Mouse (Mus musculus) heart, embryonic 12.5 days (tissue): ENCODE measurements around the gene Map3k4. TPM values are rescaled to one million over a fixed set of nuclear protein-coding genes. Genes with fewer than 3 reads are reported as not detected.

Source experiments
- ATAC-seq: fragments of 200-750 bp; cut with Nextera tagmentation; 2 replicates; pipeline ENCODE4 v1.8.0; 2017; ENCODE audit warnings: moderate TSS enrichment, moderate library complexity; ENCODE audit not compliant: insufficient number of reproducible peaks, low FRiP score
- H3K27ac ChIP-seq: fragments of 300-500 bp; sonication (generic); 2 replicates; pipeline ENCODE4 v1.5.1; 2016; ENCODE audit warnings: mild to moderate bottlenecking, moderate library complexity; ENCODE audit not compliant: poor library complexity, severe bottlenecking
- H3K27me3 ChIP-seq: fragments of 300-500 bp; sonication (generic); replicated peaks from 2 replicates; pipeline ENCODE4 v1.6.1; 2016; ENCODE audit warnings: mild to moderate bottlenecking, moderate library complexity
- H3K36me3 ChIP-seq: fragments of 300-500 bp; sonication (generic); 2 replicates; pipeline ENCODE4 v1.6.1; 2016; ENCODE audit warnings: mild to moderate bottlenecking, moderate library complexity
- H3K4me1 ChIP-seq: fragments of 300-500 bp; sonication (generic); replicated peaks from 2 replicates; pipeline ENCODE4 v1.6.1; 2016; ENCODE audit warnings: mild to moderate bottlenecking
- H3K4me2 ChIP-seq: fragments of 300-500 bp; sonication (generic); 2 replicates; pipeline ENCODE4 v1.6.1; 2016; ENCODE audit warnings: mild to moderate bottlenecking, moderate library complexity
- H3K4me3 ChIP-seq: fragments of 300-500 bp; sonication (generic); 2 replicates; pipeline ENCODE4 v1.5.1; 2016; ENCODE audit warnings: mild to moderate bottlenecking
- H3K9ac ChIP-seq: fragments of 300-500 bp; sonication (generic); 2 replicates; pipeline ENCODE4 v1.6.1; 2016; ENCODE audit warnings: mild to moderate bottlenecking, moderate library complexity
- H3K9me3 ChIP-seq: fragments of 300-500 bp; sonication (generic); replicated peaks from 2 replicates; pipeline ENCODE4 v1.6.1; 2016; ENCODE audit warnings: mild to moderate bottlenecking, moderate library complexity
- WGBS: fragments of 180-500 bp; shearing (Covaris S2); methylation state at CpG from one replicate; pipeline ENCODE4 v1.1.7; 2016; 5-methylcytosine and 5-hydroxymethylcytosine counted together
- polyA plus RNA-seq: library from polyadenylated mRNA; unstranded; fragments of >200 nt; fragmentation: Nextera tagmentation; extraction: Ambion mirVana; gene quantifications from 2 replicates; pipeline ENCODE4 v1.2.1, GENCODE M21; 2016

The Map3k4 gene
- 42.9 and 47.4 TPM in 2 replicates for polyA plus RNA-seq

GRCm38 (mm10) chr17:12318663-12319201 is at the start of gene Map3k4:
Gene Map3k4 (minus strand): TSS chr17:12318796.
- Histone ChIP-seq H3K4me1 (peaks cover 38% of the 10 kb centered on the region), H3K9me3 (no peaks in the 10 kb centered on the region), H3K27me3 (no peaks in the 10 kb centered on the region), H3K36me3 (no peaks in the 10 kb centered on the region), H3K9ac (peak within 1 kb of the TSS; percentile 96), H3K27ac (peak within 1 kb of the TSS; percentile 97), H3K4me3 (peak within 1 kb of the TSS; percentile 97), H3K4me2 (peak within 1 kb of the TSS; percentile 85)
- ATAC-seq = peak; percentile 94
- WGBS = under 1% methylated on average over 39 of the region's 39 CpGs

DNA sequence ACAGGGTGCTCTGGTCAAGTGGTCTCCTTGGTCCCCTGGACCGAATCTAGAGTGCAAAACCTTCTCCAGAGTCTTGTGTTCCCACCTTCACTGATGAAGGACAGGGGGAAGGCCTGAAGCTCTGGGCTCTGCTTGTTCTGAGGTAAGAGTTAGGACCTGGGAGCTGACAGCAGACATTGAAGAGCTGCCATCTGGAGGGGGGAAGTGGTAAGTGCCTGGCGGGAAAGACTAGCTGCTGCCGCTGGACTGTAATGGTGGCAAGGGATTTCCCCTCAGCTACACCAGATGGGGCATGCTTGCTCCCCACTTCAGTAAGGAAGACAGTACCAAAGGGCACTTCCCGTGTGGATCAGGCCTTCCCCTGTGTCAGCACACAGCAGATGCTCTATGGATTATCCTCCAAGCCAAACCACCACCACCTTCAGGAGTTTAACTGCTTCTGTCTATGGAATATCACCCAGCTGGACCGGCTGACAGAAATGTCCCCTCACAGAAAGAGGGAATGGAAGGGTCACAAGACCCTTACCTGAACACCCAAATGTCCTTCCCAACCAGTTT is 48.9 kb upstream of the Map3k4 start:
- Histone ChIP-seq H3K4me3 (no peak overlapping the region), H3K9me3 (no peaks in the 10 kb centered on the region), H3K4me2 (no peak overlapping the region), H3K9ac (no peak overlapping the region), H3K27ac (no peak overlapping the region), H3K27me3 (no peaks in the 10 kb centered on the region), H3K36me3 (no peaks in the 10 kb centered on the region), H3K4me1 (peaks cover 13% of the 10 kb centered on the region)
- WGBS = 34% methylated on average over 5 of the region's 5 CpGs
- ATAC-seq = peak; percentile 54; the same call in 1 of the 2 replicates

GRCm38 (mm10) chr17:12364426-12364735 is 45.8 kb upstream of the Map3k4 start:
- no peaks in the 10 kb centered on the region for H3K27me3 ChIP-seq
- WGBS = 71% methylated on average over 8 of the region's 8 CpGs
- H3K4me2 ChIP-seq = no peak overlapping the region
- ATAC-seq = no peak
- no peak overlapping the region for H3K27ac ChIP-seq
- no peak overlapping the region for H3K9ac ChIP-seq
- no peaks in the 10 kb centered on the region for H3K9me3 ChIP-seq
- no peak overlapping the region for H3K4me3 ChIP-seq
- H3K36me3 ChIP-seq = no peaks in the 10 kb centered on the region
- H3K4me1 ChIP-seq = peaks cover 5% of the 10 kb centered on the region; the same call in 1 of the 2 replicates

GRCm38 (mm10) chr17:12363601-12364425 is 45.2 kb upstream of the Map3k4 start:
- H3K27me3 ChIP-seq = no peaks in the 10 kb centered on the region
- no peak overlapping the region for H3K4me2 ChIP-seq
- peaks cover 5% of the 10 kb centered on the region; the same call in 1 of the 2 replicates for H3K4me1 ChIP-seq
- H3K27ac ChIP-seq = no peak overlapping the region
- H3K9ac ChIP-seq = no peak overlapping the region
- 74% methylated on average over 11 of the region's 11 CpGs for WGBS
- no peak for ATAC-seq
- no peaks in the 10 kb centered on the region for H3K9me3 ChIP-seq
- no peaks in the 10 kb centered on the region for H3K36me3 ChIP-seq
- no peak overlapping the region for H3K4me3 ChIP-seq

DNA sequence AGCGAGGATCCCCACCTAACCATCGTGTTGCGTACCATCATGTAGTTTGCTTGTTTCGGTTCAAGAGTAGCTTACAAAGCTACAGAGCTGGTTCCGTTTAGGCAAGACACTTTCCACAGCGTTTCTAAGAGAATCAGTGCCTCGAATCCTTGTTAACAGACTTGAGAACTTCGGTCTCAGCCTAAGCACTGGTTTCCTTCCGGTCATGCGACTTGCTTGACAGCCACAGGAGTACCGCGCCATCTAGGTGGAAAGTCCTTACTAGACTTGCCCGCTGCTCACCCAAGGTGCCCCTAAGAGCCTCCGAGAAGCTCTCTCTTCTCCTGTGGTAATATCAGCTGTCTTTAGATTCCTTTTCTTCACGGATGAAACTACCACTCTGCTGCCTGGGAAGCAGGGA is 41.3 kb upstream of the Map3k4 start:
- Histone ChIP-seq H3K27me3 (peaks cover 8% of the 10 kb centered on the region), H3K9me3 (no peaks in the 10 kb centered on the region), H3K27ac (no peak overlapping the region), H3K36me3 (no peaks in the 10 kb centered on the region), H3K4me1 (peaks cover 5% of the 10 kb centered on the region; the same call in 1 of the 2 replicates), H3K4me3 (no peak overlapping the region), H3K9ac (no peak overlapping the region), H3K4me2 (no peak overlapping the region)
- 78% methylated on average over 15 of the region's 15 CpGs for WGBS
- no peak for ATAC-seq

DNA sequence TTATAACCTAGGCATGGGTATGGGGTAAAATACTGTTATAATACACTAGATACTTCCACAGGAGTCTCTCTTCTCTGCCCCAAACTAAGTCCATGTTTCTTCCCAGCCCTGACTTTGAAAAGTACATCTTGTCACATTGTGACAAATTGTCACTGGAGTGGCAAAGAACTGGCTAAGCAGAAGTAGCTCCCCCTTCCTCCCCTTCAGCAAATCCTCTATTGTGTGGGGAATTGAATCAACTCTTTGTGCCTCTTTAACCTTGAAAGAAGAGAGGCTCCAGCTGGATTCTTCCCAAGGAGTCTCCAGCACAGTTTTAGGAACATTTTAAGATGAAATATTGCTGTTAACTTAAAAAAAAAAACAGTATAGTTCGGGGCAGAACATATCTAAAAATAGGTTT is 34.2 kb upstream of the Map3k4 start:
- H3K27ac ChIP-seq = no peak overlapping the region
- 53% methylated on average over 1 of the region's 1 CpGs for WGBS
- H3K9ac ChIP-seq = no peak overlapping the region
- no peak for ATAC-seq
- H3K36me3 ChIP-seq = no peaks in the 10 kb centered on the region
- no peaks in the 10 kb centered on the region for H3K4me1 ChIP-seq
- no peak overlapping the region for H3K4me2 ChIP-seq
- H3K4me3 ChIP-seq = no peak overlapping the region
- H3K9me3 ChIP-seq = 0 out of 2 replicates have a peak, but pooled peaks cover 2% of the 10 kb centered on the region
- H3K27me3 ChIP-seq = peaks cover 8% of the 10 kb centered on the region

GRCm38 (mm10) chr17:12351564-12351963 is 33.0 kb upstream of the Map3k4 start:
- no peak overlapping the region for H3K4me2 ChIP-seq
- H3K9ac ChIP-seq = no peak overlapping the region
- H3K4me3 ChIP-seq = no peak overlapping the region
- ATAC-seq = no peak
- H3K9me3 ChIP-seq = 0 out of 2 replicates have a peak, but pooled peaks cover 2% of the 10 kb centered on the region
- no peaks in the 10 kb centered on the region for H3K36me3 ChIP-seq
- peaks cover 4% of the 10 kb centered on the region for H3K27me3 ChIP-seq
- no peak overlapping the region for H3K27ac ChIP-seq
- no peaks in the 10 kb centered on the region for H3K4me1 ChIP-seq
- 75% methylated on average over 6 of the region's 6 CpGs for WGBS

GRCm38 (mm10) chr17:12347462-12347861 is 28.9 kb upstream of the Map3k4 start:
- H3K4me1 ChIP-seq = no peaks in the 10 kb centered on the region
- no peaks in the 10 kb centered on the region for H3K36me3 ChIP-seq
- no peaks in the 10 kb centered on the region for H3K27me3 ChIP-seq
- no peak overlapping the region for H3K9ac ChIP-seq
- 0 out of 2 replicates have a peak, but pooled peaks cover 2% of the 10 kb centered on the region for H3K9me3 ChIP-seq
- H3K27ac ChIP-seq = no peak overlapping the region
- ATAC-seq = no peak
- no peak overlapping the region for H3K4me3 ChIP-seq
- no peak overlapping the region for H3K4me2 ChIP-seq
- WGBS = 76% methylated on average over 1 of the region's 1 CpGs

- Histone ChIP-seq H3K4me3 (no peak overlapping the region), H3K9me3 (0 out of 2 replicates have a peak, but pooled peaks cover 2% of the 10 kb centered on the region), H3K27me3 (no peaks in the 10 kb centered on the region), H3K4me1 (no peaks in the 10 kb centered on the region), H3K9ac (no peak overlapping the region), H3K36me3 (no peaks in the 10 kb centered on the region), H3K27ac (no peak overlapping the region), H3K4me2 (no peak overlapping the region)
- no peak for ATAC-seq
- 76% methylated on average over 9 of the region's 9 CpGs for WGBS
These were observed 25.2 kb upstream of the Map3k4 start for GRCm38 (mm10) chr17:12343702-12344376.

- ATAC-seq = no peak
- 83% methylated on average over 4 of the region's 4 CpGs for WGBS
- H3K9me3 ChIP-seq = 0 out of 2 replicates have a peak, but pooled peaks cover 2% of the 10 kb centered on the region
These were observed 18.6 kb upstream of the Map3k4 start for GRCm38 (mm10) chr17:12337156-12337555.

More at GRCm38 (mm10) chr17:12337156-12337555, 18.6 kb upstream of the Map3k4 start:
- Histone ChIP-seq H3K4me3 (no peak overlapping the region), H3K36me3 (no peaks in the 10 kb centered on the region), H3K9ac (no peak overlapping the region), H3K4me1 (0 out of 2 replicates have a peak, but pooled peaks cover 3% of the 10 kb centered on the region), H3K4me2 (no peak overlapping the region), H3K27ac (no peak overlapping the region), H3K27me3 (no peaks in the 10 kb centered on the region)
